Mouse (Mus musculus) stomach, postnatal 0 days (tissue): ENCODE data around the gene Gm28635.

Experiments
- CTCF ChIP-seq: IDR thresholded peaks from 2 replicates; pipeline ENCODE4 v1.5.1; 2016; ENCODE audit warnings: antibody characterized with exemption, low read depth, mild to moderate bottlenecking, moderate library complexity
- EP300 ChIP-seq: optimal IDR thresholded peaks from 2 replicates; pipeline ENCODE3; 2016; ENCODE audit warnings: antibody characterized with exemption

GRCm38 (mm10) chr2:84714422-84714810 lies 36.6 kb upstream of the Gm28635 start:
- TF ChIP-seq CTCF (no peak), EP300 (no peak)
